Mouse (Mus musculus) monocyte, adult 5-6 weeks (primary cell): ENCODE measurements around the gene Tenm4. TPM values are rescaled to one million over a fixed set of nuclear protein-coding genes. Genes with fewer than 3 reads are reported as not detected.

Source experiments
- ATAC-seq: fragments of 153-309, 156-312 bp; replicated peaks from 2 replicates; pipeline ENCODE4 v1.8.0; 2017; ENCODE audit warnings: mild to moderate bottlenecking; ENCODE audit not compliant: low TSS enrichment, insufficient number of reproducible peaks, severe bottlenecking, poor library complexity, low FRiP score
- total RNA-seq: library from RNA; stranded (forward); fragments of 200-1000, 200-491, 200-594 nt; gene quantifications from 3 replicates; pipeline ENCODE4 v1.2.3, GENCODE M21; 2017

Tenm4 gene
- total RNA-seq, 1 experiment from 2014 or later = 0.38 TPM

- ATAC-seq = no peak
These were observed 249.0 kb downstream of the Tenm4 start for GRCm38 (mm10) chr7:96420045-96420444.

- no peak for ATAC-seq
These were observed 250.0 kb downstream of the Tenm4 start for GRCm38 (mm10) chr7:96420926-96421605.

DNA sequence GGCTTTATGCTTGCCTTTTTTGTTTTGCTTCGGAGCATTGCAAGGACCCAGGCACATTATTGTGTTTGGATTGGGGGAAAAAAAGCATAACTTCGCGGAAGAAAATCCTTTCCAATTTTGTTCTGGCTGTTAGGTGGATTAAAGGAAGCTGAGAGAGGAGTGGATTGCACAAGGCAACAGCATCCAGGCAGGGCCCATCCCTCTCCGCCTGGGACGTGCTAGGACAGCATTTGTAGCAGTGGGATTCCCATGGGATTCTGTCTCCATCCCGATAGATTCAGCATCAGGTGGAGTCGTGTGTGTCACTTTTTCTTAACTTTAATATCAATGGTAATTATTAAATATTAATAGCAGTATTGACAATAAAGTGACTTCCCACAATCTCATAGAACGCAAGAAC lies 255.9 kb downstream of the Tenm4 start:
- ATAC-seq = no peak

- no peak for ATAC-seq
These were observed 262.3 kb downstream of the Tenm4 start for GRCm38 (mm10) chr7:96433307-96433706.

DNA sequence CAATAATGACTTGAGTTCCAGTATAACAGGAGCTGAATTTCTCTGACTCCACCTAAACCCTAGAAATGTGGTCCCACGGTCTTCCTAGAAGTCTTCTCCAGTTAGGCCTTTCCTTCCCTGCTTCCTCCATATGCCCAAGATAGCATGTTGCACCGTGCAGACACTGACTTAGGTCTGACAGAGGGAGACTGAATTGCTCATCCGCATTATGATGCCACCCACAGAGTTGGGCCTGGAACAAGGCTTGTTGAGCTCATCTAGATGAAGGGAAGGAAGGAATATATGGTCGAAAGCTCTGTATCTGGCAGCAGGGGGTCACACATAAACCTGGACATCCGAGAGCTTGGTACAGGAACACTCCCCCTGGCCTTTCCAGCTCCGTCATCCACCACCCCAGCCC lies 267.3 kb downstream of the Tenm4 start:
- no peak for ATAC-seq

- no peak for ATAC-seq
These were observed 269.2 kb downstream of the Tenm4 start for GRCm38 (mm10) chr7:96440161-96440707.

- no peak for ATAC-seq
These were observed 274.7 kb downstream of the Tenm4 start for GRCm38 (mm10) chr7:96445771-96446170.

GRCm38 (mm10) chr7:96447806-96448397 lies 276.9 kb downstream of the Tenm4 start:
- ATAC-seq = no peak

- ATAC-seq = no peak
These were observed 284.9 kb downstream of the Tenm4 start for GRCm38 (mm10) chr7:96455957-96456356.

GRCm38 (mm10) chr7:96456618-96457017 lies 285.6 kb downstream of the Tenm4 start:
- ATAC-seq = no peak

DNA sequence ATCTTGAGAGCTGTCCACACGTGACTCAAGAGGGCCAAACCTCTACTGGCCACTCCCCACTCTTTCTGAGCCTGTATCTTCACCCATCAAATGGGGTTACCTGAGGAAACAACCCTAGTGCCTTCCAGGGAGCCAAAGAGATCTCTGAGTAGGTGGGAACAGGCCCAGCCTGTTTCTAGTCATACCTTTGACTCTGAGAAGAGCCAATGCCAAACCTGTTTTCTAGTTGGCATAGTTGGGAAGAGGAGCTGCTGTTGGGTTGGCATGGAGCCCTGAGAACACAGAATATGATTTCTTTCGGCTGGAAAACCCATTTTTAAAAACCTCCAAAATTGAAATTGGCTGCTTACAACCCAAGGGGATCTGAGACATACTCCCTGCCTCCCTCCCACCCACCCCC lies 286.8 kb downstream of the Tenm4 start:
- no peak for ATAC-seq

- ATAC-seq = no peak
These were observed 287.9 kb downstream of the Tenm4 start for GRCm38 (mm10) chr7:96458992-96459391.

GRCm38 (mm10) chr7:96466761-96467160 lies 295.7 kb downstream of the Tenm4 start:
- no peak for ATAC-seq

DNA sequence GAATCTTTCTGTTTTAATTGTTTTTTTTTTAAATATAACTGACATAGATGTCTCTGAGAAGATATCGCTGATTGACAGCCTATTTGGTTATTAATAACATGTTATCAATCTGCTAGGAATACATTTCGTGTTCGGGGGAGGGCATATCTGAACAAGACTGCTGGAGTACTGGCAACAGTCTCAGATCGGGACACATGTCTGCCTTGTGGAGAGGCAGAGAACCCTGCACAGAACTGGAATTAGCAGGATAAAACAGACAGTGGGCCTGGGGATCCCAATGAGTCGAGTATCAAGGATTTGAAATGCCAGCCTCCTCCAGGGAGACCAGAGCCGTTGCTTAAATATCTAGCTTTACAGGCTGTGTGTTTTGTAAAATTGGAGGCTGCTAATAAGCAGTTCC lies 299.8 kb downstream of the Tenm4 start:
- ATAC-seq = no peak

DNA sequence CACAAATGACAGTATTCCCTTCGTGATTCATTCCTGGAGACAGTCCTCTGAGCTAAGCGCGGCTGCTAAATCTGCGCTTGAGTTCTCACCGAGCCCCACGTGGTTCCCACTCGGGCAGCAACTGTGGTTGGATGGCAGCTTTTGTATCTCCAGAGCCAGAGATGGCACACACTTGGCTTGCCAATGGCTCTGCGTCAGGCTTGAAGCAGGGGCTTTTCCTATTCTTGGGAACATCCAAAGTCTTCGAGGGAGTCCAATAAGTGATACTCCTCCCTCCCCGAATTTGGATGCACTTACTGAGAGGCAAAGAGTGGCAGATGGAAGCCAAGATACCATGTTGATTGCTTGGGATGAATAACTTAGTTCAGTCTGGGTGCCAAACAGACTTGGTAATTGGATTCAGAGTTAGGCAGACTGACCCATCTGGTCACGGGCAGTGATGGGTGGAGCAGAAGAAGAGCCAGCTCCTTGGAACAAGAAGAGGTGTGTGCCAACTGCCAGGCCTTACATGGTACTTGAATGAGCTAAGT lies 303.6 kb downstream of the Tenm4 start:
- no peak for ATAC-seq

GRCm38 (mm10) chr7:96476987-96477613 lies 306.1 kb downstream of the Tenm4 start:
- ATAC-seq = peak; percentile 79

- no peak for ATAC-seq
These were observed 308.1 kb downstream of the Tenm4 start for GRCm38 (mm10) chr7:96479139-96479538.

GRCm38 (mm10) chr7:96480351-96480983 lies 309.4 kb downstream of the Tenm4 start:
- no peak for ATAC-seq

- peak; percentile 76 for ATAC-seq
These were observed 311.9 kb downstream of the Tenm4 start for GRCm38 (mm10) chr7:96482953-96483352.
